Mouse (Mus musculus) megakaryocyte, embryonic 14.5 days (primary cell): ENCODE data around the gene Rpl21.

Source experiments
- FLI1 ChIP-seq: IDR thresholded peaks from 2 replicates; pipeline ENCODE4 v1.6.1; 2012; ENCODE audit warnings: low read length, inconsistent platforms, mixed read lengths
- GATA1 ChIP-seq: IDR thresholded peaks from 3 replicates; pipeline ENCODE4 v1.6.1; 2012; ENCODE audit warnings: mixed read lengths, low read length, inconsistent platforms, borderline replicate concordance

DNA sequence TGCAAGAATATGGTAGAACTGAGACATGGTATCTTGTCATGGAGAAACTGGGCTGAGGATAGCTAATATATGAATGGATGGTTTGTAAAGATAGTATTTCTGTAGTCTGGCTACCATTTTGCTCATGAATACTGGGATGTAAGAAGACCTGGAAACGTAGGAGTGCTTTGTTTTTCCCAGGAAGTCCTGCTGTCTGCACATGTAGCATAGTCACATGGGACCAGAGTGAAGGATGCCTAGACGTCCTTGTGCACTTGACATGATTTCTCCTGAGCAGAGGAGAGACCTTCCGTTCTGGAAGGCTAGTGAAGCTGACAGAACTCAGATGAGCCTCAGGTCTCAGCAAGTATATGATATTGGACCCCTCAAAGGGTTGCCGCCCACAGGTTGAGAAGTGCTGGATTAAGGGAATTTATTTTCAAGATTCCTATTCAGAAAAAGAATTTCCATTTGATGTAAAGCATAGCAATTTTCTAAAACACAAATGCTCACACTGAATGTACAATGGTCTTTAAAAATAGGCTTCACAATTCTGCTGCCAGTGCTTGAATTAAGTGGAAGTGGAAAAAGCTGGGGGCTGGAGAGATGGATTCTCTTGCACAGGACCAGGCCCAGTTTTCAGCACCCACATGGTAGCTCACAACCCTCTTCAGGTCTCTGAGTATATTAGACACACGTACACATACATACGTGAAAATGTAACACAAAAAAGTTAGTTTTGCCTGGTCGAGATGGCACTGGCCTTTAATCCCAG is 5.5 kb downstream of the Rpl21 start:
- no peak for TF ChIP-seq GATA1
- TF ChIP-seq FLI1 = no peak
